Comparison of ENCODE assay signal across 13 mouse cellular contexts in genomic region chr1:164287406-164287805, GRCm38 (mm10). TPM values are rescaled to one million over a fixed set of nuclear protein-coding genes. Genes with fewer than 3 reads are reported as not detected.
A peak's percentile ranks its signal among the peaks of the same experiment; 100 is the strongest.
DNase-seq lines count a peak whose midpoint lies in the region; ATAC-seq and TF ChIP-seq lines count a peak whose summit lies in the region.
"Had no signal": no experiment of that assay in that cellular context is flagged by ENCODE, and none has a peak within 500 bp of the region (broad histone marks: within the 10 kb centered on the region; RNA-seq: fewer than 3 reads in every experiment).

No protein-coding gene starts in this region.

- H3K9me3 ChIP-seq in hindbrain, postnatal 0 days (ENCODE audit: low read length) = no peaks in the 10 kb centered on the region
- H3K9me3 ChIP-seq in hindbrain, embryonic 14.5 days (ENCODE audit: control insufficient read depth, low read length) = no peaks in the 10 kb centered on the region
- H3K9me3 ChIP-seq in forebrain, embryonic 16.5 days (ENCODE audit: control insufficient read depth, low read length) = no peaks in the 10 kb centered on the region
- H3K9me3 ChIP-seq: embryonic facial prominence, embryonic 12.5 days; heart, embryonic 15.5 days; limb, embryonic 13.5 days had no signal

- no peak overlapping the region for H3K27ac ChIP-seq in hindbrain, postnatal 0 days
- H3K27ac ChIP-seq in hindbrain, embryonic 14.5 days = no peak overlapping the region
- no peak overlapping the region for H3K27ac ChIP-seq in forebrain, embryonic 16.5 days (ENCODE audit: low read length)
- H3K27ac ChIP-seq: embryonic facial prominence, embryonic 12.5 days; heart, embryonic 15.5 days; limb, embryonic 13.5 days had no signal

- H3K4me1 ChIP-seq in hindbrain, postnatal 0 days (ENCODE audit: insufficient read depth, low read length) = no peaks in the 10 kb centered on the region
- H3K4me1 ChIP-seq in hindbrain, embryonic 14.5 days (replicated peaks; ENCODE audit: control insufficient read depth, insufficient read depth, low read length) = no peaks in the 10 kb centered on the region
- no peaks in the 10 kb centered on the region for H3K4me1 ChIP-seq in forebrain, embryonic 16.5 days (replicated peaks; ENCODE audit: control insufficient read depth, insufficient read depth, low read length)
- H3K4me1 ChIP-seq: embryonic facial prominence, embryonic 12.5 days; heart, embryonic 15.5 days; limb, embryonic 13.5 days had no signal

- no peak for TF ChIP-seq CTCF in hindbrain, postnatal 0 days (IDR thresholded peaks at IDR 0.05; ENCODE audit: low read depth)

- peak; percentile 49 for DNase-seq in hindbrain, postnatal 0 days (ENCODE audit: low spot score)
- DNase-seq in hindbrain, embryonic 14.5 days (ENCODE audit: low spot score) = no peak
- peak; percentile 20 for DNase-seq in ZHBTc4 (ENCODE audit: low read depth, low spot score)
- peak; percentile 58 for DNase-seq in cerebellum, adult 11 months
- DNase-seq in right cerebral cortex, postnatal 36 days (ENCODE audit: low spot score in 2 of 2) = no peak
- no peak for DNase-seq in gastrocnemius, postnatal 10 days
- DNase-seq: liver, postnatal 0 days; right cerebral cortex, postnatal 4 days had no signal

- H3K36me3 ChIP-seq in hindbrain, postnatal 0 days (ENCODE audit: insufficient read depth, low read length) = peaks cover 23% of the 10 kb centered on the region; the same call in 1 of the 2 replicates
- peaks cover 33% of the 10 kb centered on the region for H3K36me3 ChIP-seq in hindbrain, embryonic 14.5 days (replicated peaks; ENCODE audit: control insufficient read depth, insufficient read depth)
- peaks cover 18% of the 10 kb centered on the region for H3K36me3 ChIP-seq in forebrain, embryonic 16.5 days (ENCODE audit: control insufficient read depth, insufficient read depth)

- ATAC-seq in hindbrain, postnatal 0 days = peak; percentile 87
- ATAC-seq in hindbrain, embryonic 14.5 days (ENCODE audit: low FRiP score) = no peak; the same call in 1 of the 2 replicates
- peak; percentile 75; the same call in 1 of the 2 replicates for ATAC-seq in forebrain, embryonic 16.5 days
- ATAC-seq: inflammation-experienced regulatory T-cells, adult 6 months; liver, postnatal 0 days had no signal

- H3K4me2 ChIP-seq in hindbrain, postnatal 0 days (ENCODE audit: low read depth, low read length) = no peak overlapping the region
- no peak overlapping the region for H3K4me2 ChIP-seq in hindbrain, embryonic 14.5 days (replicated peaks)
- no peak overlapping the region for H3K4me2 ChIP-seq in forebrain, embryonic 16.5 days (ENCODE audit: low read length)
- H3K4me2 ChIP-seq: embryonic facial prominence, embryonic 12.5 days; heart, embryonic 15.5 days; limb, embryonic 13.5 days had no signal

- H3K9ac ChIP-seq in hindbrain, postnatal 0 days (replicated peaks; ENCODE audit: low read length) = no peak overlapping the region
- H3K9ac ChIP-seq in hindbrain, embryonic 14.5 days = no peak overlapping the region
- H3K9ac ChIP-seq in forebrain, embryonic 16.5 days (replicated peaks; ENCODE audit: low read depth, low read length) = no peak overlapping the region
- H3K9ac ChIP-seq: embryonic facial prominence, embryonic 12.5 days; heart, embryonic 15.5 days; limb, embryonic 13.5 days; liver, postnatal 0 days had no signal

- no peak overlapping the region for H3K4me3 ChIP-seq in hindbrain, postnatal 0 days (ENCODE audit: low read length)
- H3K4me3 ChIP-seq in hindbrain, embryonic 14.5 days (replicated peaks; ENCODE audit: low read length) = no peak overlapping the region
- H3K4me3 ChIP-seq in forebrain, embryonic 16.5 days (replicated peaks; ENCODE audit: low read length) = no peak overlapping the region
- H3K4me3 ChIP-seq: embryonic facial prominence, embryonic 12.5 days; heart, embryonic 15.5 days; limb, embryonic 13.5 days had no signal

- H3K27me3 ChIP-seq in hindbrain, postnatal 0 days (ENCODE audit: insufficient read depth, low read length) = no peaks in the 10 kb centered on the region
- no peaks in the 10 kb centered on the region for H3K27me3 ChIP-seq in hindbrain, embryonic 14.5 days (ENCODE audit: control insufficient read depth, insufficient read depth, low read length)
- no peaks in the 10 kb centered on the region for H3K27me3 ChIP-seq in forebrain, embryonic 16.5 days (replicated peaks; ENCODE audit: control insufficient read depth, insufficient read depth, low read length)
- H3K27me3 ChIP-seq: embryonic facial prominence, embryonic 12.5 days; heart, embryonic 15.5 days; limb, embryonic 13.5 days had no signal

- 41% methylated on average over 15 of the region's 15 CpGs for WGBS in hindbrain, postnatal 0 days
- 55% methylated on average over 15 of the region's 15 CpGs for WGBS in hindbrain, embryonic 14.5 days
- WGBS in forebrain, embryonic 16.5 days = 54% methylated on average over 15 of the region's 15 CpGs

RNA-seq across cellular contexts. Expression of gene Ccdc181, which starts 12.0 kb away (rescaled TPM):
- total RNA-seq in hindbrain, postnatal 0 days (2014; rRNA removed) = 5.8 and 6.4 TPM in 2 replicates
- 24.6 and 25.0 TPM in 2 replicates for polyA plus RNA-seq in hindbrain, postnatal 0 days (2015; fragmentation: Nextera tagmentation; extraction: Ambion mirVana)
- polyA plus RNA-seq in hindbrain, embryonic 14.5 days (2014; fragmentation: Nextera tagmentation; extraction: Ambion mirVana) = 23.4 and 24.5 TPM in 2 replicates
- polyA plus RNA-seq in forebrain, embryonic 16.5 days (2015; fragmentation: Nextera tagmentation; extraction: Ambion mirVana) = 22.7 and 25.5 TPM in 2 replicates
- total RNA-seq in gastrocnemius, postnatal 10 days (2021) = 1 to 10 TPM; 5.0 to 5.4 TPM

RNA-seq across cellular contexts. Expression of gene Nme7, which starts 16.5 kb away (rescaled TPM):
- total RNA-seq in hindbrain, postnatal 0 days (2014; rRNA removed) = 12.4 and 19.7 TPM in 2 replicates
- 24.8 and 30.1 TPM in 2 replicates for polyA plus RNA-seq in hindbrain, postnatal 0 days (2015; fragmentation: Nextera tagmentation; extraction: Ambion mirVana)
- polyA plus RNA-seq in hindbrain, embryonic 14.5 days (2014; fragmentation: Nextera tagmentation; extraction: Ambion mirVana) = 25.8 and 26.2 TPM in 2 replicates
- polyA plus RNA-seq in forebrain, embryonic 16.5 days (2015; fragmentation: Nextera tagmentation; extraction: Ambion mirVana) = 43.3 and 45.4 TPM in 2 replicates
- 1 to 10 TPM; 6.1 to 6.2 TPM for total RNA-seq in gastrocnemius, postnatal 10 days (2021)

RNA-seq across cellular contexts. Expression of gene Blzf1, which starts 19.9 kb away (rescaled TPM):
- 9.1 and 10.8 TPM in 2 replicates for total RNA-seq in hindbrain, postnatal 0 days (2014; rRNA removed)
- polyA plus RNA-seq in hindbrain, postnatal 0 days (2015; fragmentation: Nextera tagmentation; extraction: Ambion mirVana) = 26.1 and 26.6 TPM in 2 replicates
- 25.8 and 29.2 TPM in 2 replicates for polyA plus RNA-seq in hindbrain, embryonic 14.5 days (2014; fragmentation: Nextera tagmentation; extraction: Ambion mirVana)
- polyA plus RNA-seq in forebrain, embryonic 16.5 days (2015; fragmentation: Nextera tagmentation; extraction: Ambion mirVana) = 31.6 and 33.7 TPM in 2 replicates
- total RNA-seq in gastrocnemius, postnatal 10 days (2021) = 10 to 100 TPM; 23.4 to 25.3 TPM

RNA-seq across cellular contexts. Expression of gene Slc19a2, which starts 38.6 kb away (rescaled TPM):
- total RNA-seq in hindbrain, postnatal 0 days (2014; rRNA removed) = 19.3 and 21.0 TPM in 2 replicates
- polyA plus RNA-seq in hindbrain, postnatal 0 days (2015; fragmentation: Nextera tagmentation; extraction: Ambion mirVana) = 9.7 and 10.3 TPM in 2 replicates
- 8.1 and 11.8 TPM in 2 replicates for polyA plus RNA-seq in hindbrain, embryonic 14.5 days (2014; fragmentation: Nextera tagmentation; extraction: Ambion mirVana)
- polyA plus RNA-seq in forebrain, embryonic 16.5 days (2015; fragmentation: Nextera tagmentation; extraction: Ambion mirVana) = 7.5 and 8.0 TPM in 2 replicates
- total RNA-seq in gastrocnemius, postnatal 10 days (2021) = 1 to 10 TPM; 1.2 to 2.1 TPM

Comparison
In these comparisons a context has a peak if more than half of its experiments do, and no peak if none do; other contexts are left out.
1. DNase-seq: peak in hindbrain, postnatal 0 days (single experiment), ZHBTc4 (single experiment) and cerebellum, adult 11 months (single experiment); none in hindbrain, embryonic 14.5 days (single experiment), right cerebral cortex, postnatal 36 days (0 of 2) and gastrocnemius, postnatal 10 days (single experiment).